Mouse (Mus musculus) lung, postnatal 10 days (tissue): ENCODE data around the gene Wdr91.

Experiments used
- DNase-seq: peaks from one replicate; pipeline ENCODE4 v3.0.0; 2021

The Wdr91 gene

DNA sequence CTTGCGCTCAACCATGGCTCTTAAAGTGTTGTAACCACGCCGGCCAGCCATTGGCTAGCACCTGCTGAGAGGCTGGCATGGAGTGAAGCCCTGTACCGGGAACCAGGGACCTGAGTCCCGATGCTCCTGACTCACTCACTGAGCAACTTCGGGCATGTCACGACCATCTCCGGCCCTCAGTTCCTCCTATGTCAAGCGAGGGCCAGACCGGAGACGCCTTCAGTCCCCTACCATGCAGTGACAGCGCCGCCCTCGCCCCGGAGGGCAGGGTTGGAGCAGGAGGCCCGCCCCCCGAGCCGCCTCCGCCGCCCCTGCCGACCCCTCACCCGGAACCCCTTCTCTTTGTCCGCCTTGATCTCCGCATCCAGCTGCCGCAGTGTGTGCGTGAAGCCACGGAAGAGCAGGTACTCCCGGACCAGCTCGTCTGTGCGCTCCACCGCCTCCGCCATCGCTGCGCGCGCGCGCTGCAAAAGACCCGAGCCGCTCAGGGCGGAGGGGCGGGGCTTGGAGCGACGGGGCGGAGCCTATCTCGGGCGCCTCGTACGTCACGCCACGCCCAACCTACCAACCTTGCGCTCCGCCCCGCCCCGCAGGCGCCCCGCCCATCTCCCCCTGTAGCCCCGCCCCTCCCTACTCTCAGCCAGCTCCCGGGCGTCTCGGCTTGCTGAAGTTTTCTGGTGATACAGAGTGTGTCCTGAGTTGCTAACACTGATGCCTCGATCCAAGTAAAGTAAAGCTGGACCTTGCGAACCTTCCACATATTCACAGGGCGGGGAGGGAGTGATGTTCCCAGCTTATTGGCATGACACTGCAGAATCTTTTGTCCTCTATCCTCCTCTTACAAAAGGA, at the start of gene Wdr91:
TSS of gene Wdr91 (minus strand) at position 506 of the 849 bp plus-strand sequence.
- DNase-seq, result peak; percentile 94

DNA sequence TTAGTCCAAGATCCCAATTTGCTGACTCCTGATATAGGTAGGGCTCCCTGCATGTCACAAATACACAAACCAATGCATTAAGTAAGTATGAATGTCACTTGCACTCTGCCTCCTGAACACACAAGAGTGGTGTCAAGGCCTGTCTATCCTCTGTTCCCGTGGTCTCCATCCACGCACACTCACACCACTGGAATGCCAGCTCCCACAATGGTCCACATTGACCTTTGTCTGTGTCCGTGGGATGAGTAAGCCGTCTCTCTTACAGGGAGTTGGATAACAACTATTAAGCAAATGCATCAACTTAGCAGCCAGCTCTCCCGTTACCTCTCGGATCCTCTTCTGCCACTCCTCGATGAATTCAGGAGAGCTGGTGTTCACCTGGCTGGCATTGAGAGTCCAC, 48.5 kb upstream of the Wdr91 start:
- no peak for DNase-seq

- no peak for DNase-seq
These were observed 45.2 kb upstream of the Wdr91 start for GRCm38 (mm10) chr6:34955862-34956241.

DNA sequence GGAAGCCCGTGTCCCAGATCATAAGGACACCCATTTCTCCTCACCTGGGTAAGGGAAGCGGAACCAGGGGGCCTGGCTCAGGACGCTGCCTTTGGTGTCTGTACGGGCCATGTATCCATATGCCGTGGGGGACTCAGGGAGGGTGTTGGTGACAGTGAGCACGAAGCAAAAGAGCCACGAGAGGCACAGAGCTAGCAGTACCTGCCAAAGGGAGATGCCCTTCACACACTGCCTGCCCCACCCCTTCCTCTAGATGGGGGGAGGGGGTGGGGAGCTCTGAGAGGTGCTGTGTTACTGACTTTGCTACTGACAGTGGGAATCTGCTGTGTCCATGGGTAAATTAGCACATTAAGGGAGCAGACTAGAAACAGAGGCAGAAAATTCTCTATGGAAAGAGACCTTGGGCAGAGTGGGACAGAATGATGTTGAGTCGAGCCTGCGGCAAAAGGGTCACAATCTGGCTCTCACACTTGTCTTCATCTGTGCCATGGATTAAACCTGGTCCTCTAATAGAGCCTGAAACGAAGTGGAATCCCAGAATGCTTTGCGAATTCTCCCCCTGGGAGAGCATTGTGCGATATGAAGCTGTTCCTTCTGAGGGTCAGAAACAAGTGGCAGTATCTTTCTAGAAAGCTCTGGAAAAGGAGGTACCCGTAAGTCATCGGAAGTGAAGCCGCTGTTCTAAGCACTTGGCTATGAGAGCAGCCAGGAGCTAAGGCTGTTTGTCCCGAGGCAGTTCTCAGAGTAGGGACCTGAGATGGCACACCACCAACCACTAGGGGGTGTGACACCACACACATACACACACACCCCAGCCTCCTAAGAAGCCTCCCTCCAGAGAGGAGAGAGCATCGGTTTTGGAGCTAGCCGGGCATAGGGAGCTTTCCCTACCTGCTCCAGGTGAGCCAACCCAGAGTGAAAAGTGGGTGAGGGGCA, 44.5 kb upstream of the Wdr91 start:
- peak; percentile 39 for DNase-seq

DNA sequence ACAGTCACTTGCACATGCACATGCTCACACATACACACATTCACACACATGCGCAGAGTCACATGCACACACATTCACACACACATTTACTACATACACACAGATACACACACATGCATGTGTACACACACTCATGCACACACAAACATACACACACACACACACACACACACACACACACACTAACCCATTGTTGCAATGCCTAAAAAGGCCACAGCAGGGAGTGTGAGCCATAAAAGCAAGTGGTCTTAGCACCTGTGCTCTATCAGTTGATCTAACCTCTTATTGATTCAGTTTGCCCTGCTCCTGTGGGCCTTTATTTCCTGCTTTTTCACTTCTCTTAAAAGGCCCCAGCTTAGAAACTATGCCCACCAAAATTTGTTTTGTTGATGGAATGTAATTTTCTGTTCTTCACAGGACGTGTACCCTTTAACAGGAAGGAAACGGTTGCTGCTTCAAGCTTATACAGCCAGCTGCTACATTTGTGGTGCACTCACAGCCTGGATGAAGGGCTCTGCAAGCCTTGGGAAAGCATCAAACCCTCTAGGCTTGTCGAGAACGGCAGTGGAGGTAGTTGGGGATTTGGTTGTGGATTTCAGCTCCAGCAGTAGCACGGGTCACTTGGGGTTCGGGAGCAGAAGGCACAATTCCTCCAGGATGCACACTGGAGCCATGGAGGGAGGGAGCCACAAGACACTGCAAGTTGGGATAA, 41.4 kb upstream of the Wdr91 start:
- no peak for DNase-seq

DNA sequence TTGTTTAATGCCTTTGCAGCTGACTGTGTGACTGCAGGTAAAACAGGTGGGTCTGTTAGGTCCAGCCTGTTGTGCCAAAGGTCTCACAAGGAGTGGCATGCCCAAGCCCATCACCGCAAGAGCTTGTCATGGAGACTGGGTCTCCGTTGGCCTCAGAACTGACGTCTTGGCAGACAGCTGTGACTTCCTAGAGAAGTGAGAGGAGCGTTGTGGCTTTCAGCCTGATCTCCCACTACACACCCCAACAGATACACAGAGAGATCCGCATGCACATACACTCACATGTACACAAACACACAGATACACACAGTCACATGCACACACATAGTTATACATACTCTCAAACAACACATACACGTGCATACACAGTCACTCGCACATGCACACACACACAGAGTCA, 40.8 kb upstream of the Wdr91 start:
- no peak for DNase-seq

GRCm38 (mm10) chr6:34948461-34948860, 37.8 kb upstream of the Wdr91 start:
- no peak for DNase-seq

DNA sequence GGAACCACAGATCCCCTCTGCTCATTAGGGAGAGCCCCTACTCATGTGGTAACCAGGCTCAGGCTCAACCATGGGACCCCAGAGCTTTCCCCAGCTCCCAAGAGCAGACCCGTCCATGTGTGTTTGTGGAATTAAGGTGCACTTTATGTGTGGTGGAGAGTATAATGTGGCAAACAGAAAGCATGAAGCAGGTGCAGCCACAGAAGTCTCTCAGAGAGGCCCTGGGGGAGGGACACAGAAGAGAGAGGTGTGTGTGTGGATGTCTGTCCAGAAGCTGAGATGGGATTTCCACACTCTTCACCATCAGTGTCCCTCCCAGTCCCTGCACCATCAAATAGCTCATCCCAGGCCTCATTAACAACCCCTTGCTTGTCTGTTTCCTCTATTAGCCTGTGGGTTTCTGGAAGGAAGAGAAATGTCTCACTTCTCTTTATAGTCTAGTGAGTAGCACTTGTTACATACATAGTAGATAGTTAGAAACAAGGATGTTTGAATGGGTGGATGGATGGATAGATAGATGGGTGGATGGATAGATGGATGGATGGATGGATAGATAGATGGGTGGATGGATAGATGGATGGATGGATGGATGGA, 35.9 kb upstream of the Wdr91 start:
- no peak for DNase-seq

- DNase-seq, result no peak
These were observed 32.8 kb upstream of the Wdr91 start for GRCm38 (mm10) chr6:34943499-34943898.

- no peak for DNase-seq
These were observed 31.8 kb upstream of the Wdr91 start for GRCm38 (mm10) chr6:34942446-34942845.

GRCm38 (mm10) chr6:34941496-34941895, 30.8 kb upstream of the Wdr91 start:
- DNase-seq, result no peak

DNA sequence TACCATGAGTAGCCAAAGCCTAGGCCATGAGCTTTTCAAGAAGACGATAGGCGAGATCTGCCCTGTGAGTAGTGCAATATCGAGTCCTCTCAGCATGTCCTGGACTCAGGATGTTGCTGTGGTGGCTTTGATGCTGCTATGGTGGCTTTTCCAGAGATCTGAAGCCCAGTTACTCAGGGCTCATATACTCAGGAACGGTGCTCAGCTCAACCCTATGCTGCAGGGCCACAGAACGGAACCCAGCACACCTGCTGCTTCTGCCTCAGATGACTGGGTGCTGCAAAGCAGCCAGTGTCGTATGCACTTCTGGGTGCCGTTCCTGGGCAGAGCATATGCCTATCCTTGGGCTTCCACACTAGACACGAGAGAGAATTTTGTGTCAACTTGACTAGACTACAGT, 28.8 kb upstream of the Wdr91 start:
- DNase-seq, result no peak

DNA sequence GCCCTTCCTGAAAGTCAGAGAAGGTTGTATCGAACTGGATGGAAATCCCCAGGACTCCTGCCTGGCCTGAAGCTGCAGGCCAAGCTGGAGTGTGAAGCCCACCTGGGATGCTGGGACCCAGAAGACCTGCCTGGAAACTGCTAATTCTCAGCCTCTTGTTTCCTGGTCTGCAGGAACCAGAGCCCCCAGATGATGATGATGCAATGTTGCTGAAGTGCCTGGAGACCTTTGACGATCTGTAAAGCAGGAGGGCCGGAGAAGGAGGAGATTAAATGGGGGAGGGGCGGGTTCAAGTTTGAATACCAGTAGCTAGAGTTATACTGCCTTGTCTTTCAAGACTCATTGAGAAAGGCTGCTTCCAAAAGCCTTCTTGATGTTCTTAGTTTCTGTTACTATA, 28.3 kb upstream of the Wdr91 start:
- no peak for DNase-seq

- DNase-seq, result no peak
These were observed 27.7 kb upstream of the Wdr91 start for GRCm38 (mm10) chr6:34938280-34938928.

- no peak for DNase-seq
These were observed 26.1 kb upstream of the Wdr91 start for GRCm38 (mm10) chr6:34936743-34937142.

GRCm38 (mm10) chr6:34932633-34933032, 22.0 kb upstream of the Wdr91 start:
- DNase-seq, result no peak

DNA sequence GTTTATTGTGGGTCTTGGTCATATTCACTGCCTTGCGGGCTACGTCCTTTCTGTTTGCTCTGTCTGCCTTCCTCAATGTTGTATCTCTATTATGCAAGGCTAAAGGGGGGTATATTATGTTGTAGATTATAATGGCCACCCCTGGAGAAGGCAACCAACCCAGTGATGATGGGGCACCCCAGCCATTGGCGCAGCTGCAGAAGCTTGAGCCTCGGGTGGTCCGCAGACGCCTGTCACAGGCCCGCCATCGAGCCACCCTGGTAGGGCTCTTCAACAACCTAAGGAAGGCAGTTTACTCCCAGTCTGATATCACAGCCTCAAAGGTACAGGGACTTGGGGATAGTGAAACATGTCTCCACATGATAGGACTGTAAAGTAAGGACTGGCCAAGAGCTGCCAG, 16.9 kb upstream of the Wdr91 start:
- DNase-seq, result no peak

GRCm38 (mm10) chr6:34927156-34927555, 16.5 kb upstream of the Wdr91 start:
- DNase-seq, result peak; percentile 83

DNA sequence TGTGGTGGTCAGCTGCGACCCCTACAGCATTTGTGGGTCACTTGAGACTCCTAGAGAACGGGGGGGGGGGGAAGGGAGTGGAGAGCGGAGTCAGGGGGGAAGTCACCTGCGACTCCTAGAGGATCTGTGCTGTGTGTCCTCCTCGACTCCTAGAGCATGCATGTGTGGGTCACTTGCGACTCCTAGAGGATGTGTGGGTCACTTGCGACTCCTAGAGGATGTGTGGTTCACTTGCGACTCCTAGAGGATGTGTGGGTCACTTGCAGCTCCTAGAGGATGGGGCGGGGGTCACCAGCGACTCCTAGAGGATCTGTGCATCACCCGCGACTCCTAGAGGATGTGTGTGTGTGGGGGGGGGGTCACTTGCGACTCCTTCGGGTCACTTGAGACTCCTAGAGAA, 11.3 kb upstream of the Wdr91 start:
- peak; percentile 84 for DNase-seq

GRCm38 (mm10) chr6:34920631-34921030, 10.0 kb upstream of the Wdr91 start:
- DNase-seq, result no peak

GRCm38 (mm10) chr6:34919956-34920355, 9.3 kb upstream of the Wdr91 start, which contains the start of gene Stra8:
Gene Stra8, plus strand, starts transcription at chr6:34920163.
- DNase-seq, result no peak

DNA sequence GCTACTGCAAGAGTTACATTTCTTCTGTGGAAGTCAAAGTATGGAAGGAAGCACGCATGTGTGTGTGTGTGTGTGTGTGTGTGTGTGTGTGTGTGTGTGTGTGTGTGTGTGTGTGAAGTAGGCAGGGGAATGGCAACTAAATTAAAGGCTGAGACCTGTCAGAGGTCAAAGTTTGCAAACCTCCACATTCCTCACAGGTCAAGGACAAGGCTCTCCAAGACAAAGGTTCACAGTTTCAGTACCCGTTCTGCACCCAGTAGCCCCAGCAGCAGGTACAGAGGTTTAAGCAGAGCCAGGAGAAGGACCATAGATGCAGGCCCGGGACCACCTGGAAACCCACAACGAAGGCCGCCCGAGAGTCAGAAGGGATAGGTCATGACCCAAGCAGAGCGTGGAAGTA, 8.5 kb upstream of the Wdr91 start:
- no peak for DNase-seq
